Mouse (Mus musculus) T-helper 1 cell (primary cell): ENCODE measurements at regions not wholly inside any gene's neighbourhood (a gene's known extent, or its start where the extent isn't known, plus 50 kb on each side); places are given as distances from the start of the nearest gene placed in this dataset.

Experiments
- in situ Hi-C: fragments of 300-600 bp; cut with MboI, MseI; formaldehyde crosslinking; loops from one replicate; pipeline ENCODE4 v1.15.1; 2025; ENCODE audit warnings: high pct_unique_total_duplicates

- in situ Hi-C loops = loop anchor here (25.0 kb wide), 1 partner anchor 1072 kb away; no protein-coding TSS in a partner anchor
Observed at GRCm38 (mm10) chrX:39433918-39434317, 87.9 kb downstream of the Cypt15 start.
